Mouse (Mus musculus) MEL (cell line): ENCODE results near the gene Tmem234. TPM values are rescaled to one million over a fixed set of nuclear protein-coding genes. Genes with fewer than 3 reads are reported as not detected.
A peak's percentile ranks its signal among the peaks of the same experiment; 100 is the strongest.

Experiments used
- DNase-seq: peaks from one replicate; pipeline ENCODE4 v3.0.0; 2011; ENCODE audit warnings: low read depth, low spot score
- H3K27ac ChIP-seq: 2 replicates; pipeline ENCODE4 v1.5.1; 2012; ENCODE audit warnings: low read depth, mild to moderate bottlenecking, control low read depth, low read length, moderate library complexity; ENCODE audit not compliant: control insufficient read depth
- H3K27me3 ChIP-seq, 2 experiments: fragments of 150-350 bp in 1 of 2; sonication (generic) in 1 of 2; 2 replicates each; pipeline ENCODE4 v1.6.1; 2012; ENCODE audit warnings: low read length in 2 of 2, mild to moderate bottlenecking in 2 of 2, improper control_type of control experiment in 1 of 2, moderate library complexity in 1 of 2; ENCODE audit not compliant: insufficient read depth in 2 of 2, control insufficient read depth in 1 of 2
- H3K36me3 ChIP-seq, 2 experiments: 2 replicates each; pipeline ENCODE4 v1.6.1; 2012 to 2014; ENCODE audit warnings: low read length in 2 of 2, improper control_type of control experiment in 1 of 2, inconsistent platforms in 1 of 2, mild to moderate bottlenecking in 1 of 2; ENCODE audit not compliant: insufficient read depth in 2 of 2, control insufficient read depth in 1 of 2
- H3K4me1 ChIP-seq, 2 experiments: fragments of 150-350 bp in 1 of 2; sonication (generic) in 1 of 2; 2 replicates each; pipeline ENCODE4 v1.6.1; 2012; ENCODE audit warnings: low read length in 2 of 2, improper control_type of control experiment in 1 of 2, mild to moderate bottlenecking in 1 of 2; ENCODE audit not compliant: insufficient read depth in 2 of 2, control insufficient read depth in 1 of 2
- H3K4me3 ChIP-seq, 2 experiments: fragments of 150-350 bp in 1 of 2; sonication (generic) in 1 of 2; 2 replicates each; pipeline ENCODE4 v1.5.1; 2012; ENCODE audit warnings: low read depth in 2 of 2, low read length in 2 of 2, mild to moderate bottlenecking in 2 of 2, moderate library complexity in 2 of 2, control low read depth in 1 of 2, improper control_type of control experiment in 1 of 2; ENCODE audit not compliant: control insufficient read depth in 1 of 2, insufficient read depth in 1 of 2
- H3K79me2 ChIP-seq: 2 replicates; pipeline ENCODE4 v1.6.1; 2012; ENCODE audit warnings: mild to moderate bottlenecking, low read length, moderate library complexity; ENCODE audit not compliant: control insufficient read depth, poor library complexity, insufficient read depth
- H3K9ac ChIP-seq: 2 replicates; pipeline ENCODE4 v1.6.1; 2012; ENCODE audit warnings: low read depth, mild to moderate bottlenecking, control low read depth, low read length, moderate library complexity; ENCODE audit not compliant: control insufficient read depth, poor library complexity, severe bottlenecking
- H3K9me3 ChIP-seq: fragments of 150-350 bp; sonication (generic); replicated peaks from 2 replicates; pipeline ENCODE4 v1.6.1; 2012; ENCODE audit warnings: mild to moderate bottlenecking, low read length, improper control_type of control experiment, moderate library complexity; ENCODE audit not compliant: insufficient read depth
- CHD1 ChIP-seq: IDR thresholded peaks from 2 replicates; pipeline ENCODE4 v1.6.1; 2012; ENCODE audit warnings: low read depth, mild to moderate bottlenecking, inconsistent platforms, low read length, improper control_type of control experiment
- CHD2 ChIP-seq: IDR thresholded peaks from 2 replicates; pipeline ENCODE4 v1.6.1; 2011; ENCODE audit warnings: low read length, improper control_type of control experiment
- ELF1 ChIP-seq: IDR thresholded peaks from 2 replicates; pipeline ENCODE4 v1.6.1; 2014; ENCODE audit warnings: low read depth, mild to moderate bottlenecking, inconsistent platforms, low read length, improper control_type of control experiment, moderate library complexity
- EP300 ChIP-seq, 2 experiments: IDR thresholded peaks; 2 replicates each; pipeline ENCODE4 v1.6.1; 2011; ENCODE audit warnings: improper control_type of control experiment in 2 of 2, low read length in 2 of 2, low read depth in 1 of 2, mild to moderate bottlenecking in 1 of 2
- HCFC1 ChIP-seq: IDR thresholded peaks from 2 replicates; pipeline ENCODE4 v1.6.1; 2012; ENCODE audit warnings: low read depth, mild to moderate bottlenecking, inconsistent platforms, low read length, improper control_type of control experiment, moderate library complexity
- MAFK ChIP-seq: IDR thresholded peaks from 2 replicates; pipeline ENCODE4 v1.6.1; 2011; ENCODE audit warnings: low read depth, mild to moderate bottlenecking, low read length, improper control_type of control experiment, borderline replicate concordance
- MYC ChIP-seq: IDR thresholded peaks from 2 replicates; pipeline ENCODE4 v1.6.1; 2011; ENCODE audit warnings: low read depth, mild to moderate bottlenecking, low read length, improper control_type of control experiment, moderate library complexity
- POLR2AphosphoS2 ChIP-seq: IDR thresholded peaks from 2 replicates; pipeline ENCODE4 v1.6.1; 2011; ENCODE audit warnings: low read length, improper control_type of control experiment
- RCOR1 ChIP-seq: IDR thresholded peaks from 2 replicates; pipeline ENCODE4 v1.6.1; 2012; ENCODE audit warnings: low read depth, mild to moderate bottlenecking, inconsistent platforms, low read length, improper control_type of control experiment
- SMC3 ChIP-seq: IDR thresholded peaks from 2 replicates; pipeline ENCODE4 v1.6.1; 2011; ENCODE audit warnings: low read depth, low read length, improper control_type of control experiment
- TCF12 ChIP-seq: IDR thresholded peaks from 2 replicates; pipeline ENCODE4 v1.6.1; 2014; ENCODE audit warnings: low read depth, mild to moderate bottlenecking, inconsistent platforms, low read length, improper control_type of control experiment, moderate library complexity
- UBTF ChIP-seq: IDR thresholded peaks from 2 replicates; pipeline ENCODE4 v1.6.1; 2012; ENCODE audit warnings: low read depth, mild to moderate bottlenecking, inconsistent platforms, low read length, improper control_type of control experiment, moderate library complexity, borderline replicate concordance; ENCODE audit not compliant: insufficient read depth
- USF2 ChIP-seq, 2 experiments: IDR thresholded peaks; 2 replicates each; pipeline ENCODE4 v1.6.1; 2011 to 2012; ENCODE audit warnings: improper control_type of control experiment in 2 of 2, low read length in 2 of 2, borderline replicate concordance in 1 of 2, inconsistent platforms in 1 of 2, low read depth in 1 of 2, mild to moderate bottlenecking in 1 of 2; ENCODE audit not compliant: insufficient read depth in 1 of 2
- ZC3H11A ChIP-seq: IDR thresholded peaks from 2 replicates; pipeline ENCODE4 v1.6.1; 2012; ENCODE audit warnings: low read depth, mild to moderate bottlenecking, inconsistent platforms, low read length, improper control_type of control experiment
- ZKSCAN1 ChIP-seq: IDR thresholded peaks from 2 replicates; pipeline ENCODE4 v1.6.1; 2012; ENCODE audit warnings: low read depth, mild to moderate bottlenecking, inconsistent platforms, low read length, improper control_type of control experiment, moderate library complexity
- ZNF384 ChIP-seq: IDR thresholded peaks from 2 replicates; pipeline ENCODE4 v1.6.1; 2012; ENCODE audit warnings: low read depth, mild to moderate bottlenecking, inconsistent platforms, low read length, improper control_type of control experiment
- polyA plus RNA-seq, 2 experiments: library from polyadenylated mRNA; stranded (reverse) in 1 of 2; unstranded in 1 of 2; fragments of >175 nt in 1 of 2; fragments of >200 nt in 1 of 2; gene quantifications; 2 replicates each; pipeline versions ENCODE4 v1.2.1 to v1.2.4; 2012; ENCODE audit warnings: low replicate concordance in 2 of 2, low read depth in 1 of 2; ENCODE audit not compliant: insufficient read length in 2 of 2, insufficient read depth in 1 of 2, missing spikeins in 1 of 2
- total RNA-seq: library from RNA; depleted of rRNA; stranded (reverse); fragments of 300-350 nt; gene quantifications from 2 replicates; pipeline ENCODE4 v1.2.3, GENCODE M21; 2012

The Tmem234 gene
- total and polyA plus RNA-seq, 3 experiments = 148 to 220 TPM; not detected in 1

DNA sequence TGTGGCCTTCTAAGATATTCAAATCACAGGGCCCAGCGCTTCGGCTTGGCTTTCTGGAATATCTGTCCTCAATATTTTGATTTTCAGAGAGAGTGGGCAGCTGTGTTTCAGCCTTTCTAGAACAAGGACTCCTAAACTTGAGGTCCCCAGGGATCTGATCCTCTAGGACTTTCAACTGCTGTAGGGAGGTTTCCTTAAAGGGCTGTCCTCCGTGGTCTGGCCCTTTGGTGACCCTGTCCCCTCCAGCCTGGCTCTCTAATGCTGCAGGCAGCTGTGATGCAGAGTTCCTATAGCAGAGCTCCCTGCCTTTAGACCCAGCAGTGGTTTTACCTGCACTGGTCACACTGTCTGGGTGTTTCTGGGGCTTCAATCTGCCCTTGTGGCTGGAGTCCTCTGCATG lies 16.2 kb downstream of the Tmem234 start:
- Histone ChIP-seq H3K4me3 (no peak overlapping the region), H3K27ac (no peak overlapping the region), H3K36me3 (no peaks in the 10 kb centered on the region; a peak in 2 of 4 replicates), H3K4me1 (no peaks in the 10 kb centered on the region), H3K9me3 (no peaks in the 10 kb centered on the region), H3K27me3 (no peaks in the 10 kb centered on the region), H3K79me2 (peaks cover 4% of the 10 kb centered on the region; the same call in 1 of the 2 replicates), H3K9ac (no peak overlapping the region)
- TF ChIP-seq ZNF384 (no peak), USF2 (IDR thresholded peaks at IDR 0.05; ENCODE audit: borderline replicate concordance in 1 of 2, insufficient read depth in 1 of 2, low read depth in 1 of 2, low read length in 2 of 2) (no peak), CHD1 (no peak), ZC3H11A (no peak), UBTF (no peak), EP300 (IDR thresholded peaks at IDR 0.05; ENCODE audit: low read depth in 1 of 2, low read length in 2 of 2) (no peak), ZKSCAN1 (no peak), MYC (no peak), TCF12 (no peak), CHD2 (no peak), HCFC1 (no peak), RCOR1 (no peak), MAFK (no peak), ELF1 (no peak)
- no peak for DNase-seq

DNA sequence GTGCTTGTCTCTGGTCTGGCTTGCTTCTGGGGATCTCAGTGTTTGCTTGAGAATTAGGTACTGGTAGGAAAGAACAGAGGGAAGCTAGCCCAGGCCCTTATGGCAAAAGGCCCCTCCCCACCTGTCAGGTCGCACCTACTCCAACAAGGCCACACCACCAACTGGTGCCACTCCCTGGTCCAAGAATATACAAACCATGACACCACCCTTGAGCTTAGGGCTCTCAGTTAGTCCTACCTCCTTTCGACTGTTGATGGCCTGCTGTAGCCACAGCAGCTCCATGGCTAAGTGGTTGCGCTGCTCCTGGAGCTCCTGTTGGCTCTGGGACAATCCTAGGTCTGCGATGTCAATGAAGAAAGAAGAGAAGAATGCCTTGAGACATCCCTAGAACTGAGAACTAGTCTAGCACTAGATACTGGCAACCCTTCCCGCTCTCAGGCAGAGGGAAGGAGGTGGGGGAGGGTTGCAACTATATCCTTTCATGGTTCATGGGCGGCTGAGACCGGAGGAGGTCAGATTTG lies 16.7 kb downstream of the Tmem234 start:
- TF ChIP-seq SMC3 = no peak
- TF ChIP-seq POLR2AphosphoS2 = 0 out of 2 replicates have a peak, but pooled peaks have one; percentile 31
- Histone ChIP-seq H3K27ac (no peak overlapping the region), H3K27me3 (no peaks in the 10 kb centered on the region), H3K36me3 (no peaks in the 10 kb centered on the region; a peak in 2 of 4 replicates), H3K9ac (no peak overlapping the region), H3K79me2 (peaks cover 4% of the 10 kb centered on the region; the same call in 1 of the 2 replicates), H3K9me3 (no peaks in the 10 kb centered on the region), H3K4me3 (no peak overlapping the region), H3K4me1 (no peaks in the 10 kb centered on the region)
- DNase-seq = no peak
